Mouse (Mus musculus): ENCODE results near the gene Fam83d. TPM values are rescaled to one million over a fixed set of nuclear protein-coding genes. Genes with fewer than 3 reads are reported as not detected.

The Fam83d gene
- total RNA-seq, 2 experiments from 2014 or later = 7.1 to 7.6 TPM

DNA sequence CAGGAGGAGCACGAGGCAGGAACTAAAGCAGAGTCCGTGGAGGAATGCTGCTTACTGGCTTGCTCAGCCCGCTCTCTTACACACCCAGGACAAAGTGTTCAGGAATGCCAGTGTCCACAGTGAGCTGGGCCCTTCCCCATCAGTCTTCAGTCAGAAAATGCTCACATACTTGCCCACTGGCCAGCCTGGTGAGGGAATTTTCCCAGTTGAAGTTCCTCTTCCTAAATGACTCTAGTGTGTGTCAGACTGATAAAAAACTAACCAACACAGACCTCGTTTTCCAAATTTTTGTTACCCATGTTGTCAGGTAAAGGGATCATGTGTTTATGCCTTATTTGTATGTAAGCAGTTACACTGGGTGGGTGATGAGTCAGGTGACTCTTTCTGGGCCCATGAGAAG, 48.3 kb downstream of the Fam83d start:
- no peak for DNase-seq

DNA sequence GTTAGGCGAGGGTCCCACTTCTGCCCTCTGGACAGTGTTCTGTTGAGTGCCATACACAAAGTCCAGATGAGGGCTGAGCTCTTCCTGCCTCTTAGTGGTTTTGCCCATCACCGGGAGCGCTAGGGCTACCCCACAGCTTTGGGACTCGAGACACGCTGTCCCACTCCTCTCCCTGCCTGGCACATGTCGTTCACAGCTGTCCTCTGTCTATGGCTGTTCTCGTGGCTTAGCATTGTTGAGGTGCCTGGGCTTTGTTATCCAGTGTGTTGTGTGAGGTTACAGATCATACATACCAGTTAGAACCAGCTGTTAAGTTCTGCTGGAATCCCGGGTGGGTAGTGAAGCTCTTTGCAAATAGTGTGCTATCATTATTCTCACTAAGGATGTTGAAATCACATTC, 49.8 kb downstream of the Fam83d start:
- DNase-seq = no peak

DNA sequence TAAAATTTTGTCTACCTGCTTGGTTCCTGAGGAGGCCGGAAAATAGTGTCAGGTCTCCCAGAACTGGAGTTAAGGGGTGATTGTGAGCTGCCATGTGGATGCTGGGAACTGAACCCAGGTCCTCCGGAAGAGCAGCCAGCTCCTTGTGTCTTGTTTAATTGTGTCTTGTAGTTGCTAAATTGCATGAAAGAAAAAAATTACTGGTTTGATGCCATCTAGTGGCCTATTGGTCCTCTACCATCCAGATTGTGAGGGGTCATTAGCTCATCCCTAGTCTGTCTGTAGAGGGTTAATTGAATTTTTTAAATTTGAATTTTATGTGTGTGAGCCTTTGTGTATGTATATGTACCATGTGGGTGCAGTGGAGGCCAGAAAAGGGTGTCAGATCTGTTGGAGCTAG, 60.2 kb downstream of the Fam83d start:
- DNase-seq = no peak

DNA sequence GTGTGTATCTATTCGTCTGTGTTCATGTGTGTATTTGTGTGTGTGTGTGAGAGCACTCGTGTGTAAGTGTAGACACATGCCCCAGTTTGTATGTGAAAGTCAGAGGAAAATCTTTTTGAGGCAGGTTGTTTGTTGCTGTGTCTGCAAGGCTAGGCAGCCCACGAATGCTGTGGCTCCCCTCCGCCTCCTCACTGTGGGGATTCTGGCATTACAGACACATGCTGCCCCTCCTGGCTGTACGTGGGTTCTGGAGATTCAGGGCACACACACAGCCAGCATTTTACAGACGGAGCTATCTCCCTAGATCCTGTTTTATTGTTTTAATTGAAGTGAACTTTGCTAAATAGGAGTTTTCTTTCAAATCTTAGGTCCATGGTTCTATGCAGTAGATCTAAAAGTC, 61.9 kb downstream of the Fam83d start:
- no peak for DNase-seq

DNA sequence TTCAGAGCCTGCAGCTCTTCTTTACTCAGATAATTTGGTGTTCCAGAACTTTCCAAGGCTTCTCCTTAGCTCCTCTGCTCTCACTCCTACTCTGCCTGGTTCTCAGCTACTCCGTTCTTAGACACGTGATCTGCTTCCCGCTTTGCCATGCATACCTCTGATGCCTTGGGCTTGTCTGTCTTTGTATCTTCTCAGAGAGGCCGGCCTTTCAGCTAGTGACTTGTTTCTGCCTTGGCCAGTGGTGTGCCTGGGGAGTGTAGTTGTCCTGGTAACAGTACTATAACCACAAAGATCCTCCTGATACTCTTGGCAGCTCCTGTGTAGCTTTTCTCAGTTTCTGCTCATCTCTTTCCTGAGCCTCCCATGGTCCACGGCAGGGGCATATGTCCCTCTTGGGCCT, 65.3 kb downstream of the Fam83d start:
- no peak for DNase-seq

DNA sequence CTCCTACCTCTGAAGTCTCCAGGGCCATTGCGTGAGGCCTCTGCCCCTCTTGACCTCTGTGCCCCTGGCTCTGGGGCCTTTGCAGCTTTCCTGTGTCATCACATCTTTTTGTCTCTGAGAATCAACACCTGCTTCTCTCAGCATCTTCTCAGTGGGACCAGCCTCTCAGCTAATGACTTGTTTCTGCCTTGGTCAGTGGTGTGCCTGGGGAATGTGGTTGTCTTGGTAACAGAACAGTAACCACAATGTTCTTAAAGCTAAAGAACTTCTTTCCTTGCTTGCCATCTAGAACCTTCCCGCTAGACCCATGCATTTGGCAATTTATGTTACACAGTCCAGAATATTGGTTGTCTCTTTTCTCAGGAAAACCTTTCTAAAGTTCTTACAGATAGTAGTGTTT, 65.8 kb downstream of the Fam83d start:
- no peak for DNase-seq

Small RNAs within 50 kb of the gene (microRNA-seq; reads per million reads assigned to microRNA genes)
- not detected for gene Gm26141

Other genes starting within 250 kb of the Fam83d start
- not detected for gene Slc32a1, start 157.3 kb upstream of the Fam83d start, total RNA-seq (2021)
- gene Actr5, start 143.2 kb upstream of the Fam83d start, total RNA-seq (2021) = 10 to 100 TPM; 10.7 to 12.7 TPM
- 10 to 100 TPM; 14.4 to 17.2 TPM for gene Ppp1r16b, start 102.7 kb upstream of the Fam83d start, total RNA-seq (2021)
- 10 to 100 TPM; 11.5 to 16.7 TPM for gene Dhx35, start 26.7 kb downstream of the Fam83d start, total RNA-seq (2021)

Data from adrenal gland, postnatal 10 days (tissue).